Mouse (Mus musculus) olfactory bulb, adult 2 months (tissue): ENCODE measurements around the gene Tenm4.

Source experiments
- CTCF ChIP-seq: fragments of 200-500 bp; IDR thresholded peaks from 2 replicates; pipeline ENCODE4 v1.5.1; 2012; ENCODE audit warnings: low read depth, mild to moderate bottlenecking, low read length, moderate library complexity; ENCODE audit not compliant: insufficient read depth
- POLR2A ChIP-seq: fragments of 200-500 bp; IDR thresholded peaks from 2 replicates; pipeline ENCODE4 v1.6.1; 2012; ENCODE audit warnings: mild to moderate bottlenecking, low read depth, low read length, moderate library complexity; ENCODE audit not compliant: insufficient read depth

DNA sequence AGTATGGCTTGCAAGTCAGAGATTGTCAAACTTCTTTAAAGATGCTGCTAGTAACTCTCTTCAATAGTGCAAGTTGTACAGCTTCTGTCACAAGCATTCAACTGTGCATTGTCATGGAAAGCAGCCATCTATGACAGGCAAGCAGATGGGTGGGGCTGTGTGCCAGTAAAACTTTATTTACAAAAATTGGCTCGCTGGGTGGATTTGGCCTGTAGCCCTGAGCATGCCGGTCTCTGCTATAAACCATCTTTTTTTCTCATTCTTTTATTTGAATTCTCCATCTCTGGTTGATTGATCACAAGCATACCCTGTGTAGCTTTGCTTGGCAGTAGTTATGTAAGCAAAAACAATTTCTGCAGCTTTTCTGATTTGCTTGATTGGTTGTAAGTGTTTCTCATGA, 119.5 kb downstream of the Tenm4 start:
- TF ChIP-seq POLR2A (no peak), CTCF (no peak)
